In genomic region chr5:64714221-64714653, GRCm38 (mm10) we compare ENCODE assay signal across 9 mouse cellular contexts.
DNase-seq lines count a peak whose midpoint lies in the region; ATAC-seq lines count a peak whose summit lies in the region.
"Had no signal": no experiment of that assay in that cellular context is flagged by ENCODE, and none has a peak within 500 bp of the region (broad histone marks: within the 10 kb centered on the region; RNA-seq: fewer than 3 reads in every experiment).

No protein-coding gene starts in this region.

- no peaks in the 10 kb centered on the region for H3K9me3 ChIP-seq in hindbrain, embryonic 10.5 days
- no peaks in the 10 kb centered on the region for H3K9me3 ChIP-seq in liver, embryonic 16.5 days (replicated peaks; ENCODE audit: control insufficient read depth, low read length)

- no peaks in the 10 kb centered on the region for H3K36me3 ChIP-seq in hindbrain, embryonic 10.5 days
- H3K36me3 ChIP-seq in liver, embryonic 16.5 days (ENCODE audit: control insufficient read depth, insufficient read depth): no peaks in the 10 kb centered on the region

- intact Hi-C loops in heart, postnatal 14 days (cut with DNase I): no loop called here

- no peaks in the 10 kb centered on the region for H3K27me3 ChIP-seq in hindbrain, embryonic 10.5 days (ENCODE audit: insufficient read depth, poor library complexity, severe bottlenecking)
- H3K27me3 ChIP-seq in liver, embryonic 16.5 days (ENCODE audit: control insufficient read depth, insufficient read depth, low read depth, low read length): no peaks in the 10 kb centered on the region

- H3K27ac ChIP-seq in hindbrain, embryonic 10.5 days: peak overlapping the region; percentile 91
- peak overlapping the region; percentile 56 for H3K27ac ChIP-seq in liver, embryonic 16.5 days (ENCODE audit: low read length)

- H3K4me3 ChIP-seq in hindbrain, embryonic 10.5 days: peak overlapping the region; percentile 35
- H3K4me3 ChIP-seq in liver, embryonic 16.5 days (ENCODE audit: low read depth, low read length): no peak overlapping the region

- WGBS in hindbrain, embryonic 10.5 days: 25% methylated on average over 10 of the region's 10 CpGs
- 74% methylated on average over 10 of the region's 10 CpGs for WGBS in liver, embryonic 16.5 days (ENCODE audit: insufficient replicate concordance)

- H3K9ac ChIP-seq in liver, embryonic 16.5 days (ENCODE audit: low read depth, low read length): no peak overlapping the region

- peak overlapping the region; percentile 44 for H3K4me2 ChIP-seq in liver, embryonic 16.5 days (ENCODE audit: low read depth, low read length)

- peak; percentile 89 for DNase-seq in heart, adult 11 months
- DNase-seq in heart, postnatal 14 days: no peak
- DNase-seq in R1 (ENCODE audit: low read depth, low spot score): peak; percentile 66
- DNase-seq in hindbrain, embryonic 10.5 days (ENCODE audit: low spot score): peak; percentile 82
- no peak for DNase-seq in right cerebral cortex, postnatal 25 days
- DNase-seq in cerebellum, adult 9-11 months: no peak
- no peak for DNase-seq in right cerebral cortex, adult 2 months (ENCODE audit: low spot score in 2 of 2)
- DNase-seq: gastrocnemius, postnatal 25 days had no signal

- H3K4me1 ChIP-seq in hindbrain, embryonic 10.5 days (replicated peaks): peaks cover 37% of the 10 kb centered on the region
- peaks cover 36% of the 10 kb centered on the region for H3K4me1 ChIP-seq in liver, embryonic 16.5 days (ENCODE audit: control insufficient read depth, low read depth, low read length)

- no peak for ATAC-seq in liver, embryonic 16.5 days (ENCODE audit: low read depth)

Comparison
In these comparisons a context has a peak if more than half of its experiments do, and no peak if none do; other contexts are left out.
1. DNase-seq: peak in heart, adult 11 months (single experiment), R1 (single experiment) and hindbrain, embryonic 10.5 days (single experiment); none in heart, postnatal 14 days (0 of 2), right cerebral cortex, postnatal 25 days (single experiment), cerebellum, adult 9-11 months (single experiment) and right cerebral cortex, adult 2 months (0 of 2).